Comparison of ENCODE assay signal across 18 mouse cellular contexts in genomic region chr8:107465332-107465990, GRCm38 (mm10). TPM values are rescaled to one million over a fixed set of nuclear protein-coding genes. Genes with fewer than 3 reads are reported as not detected.
A peak's percentile ranks its signal among the peaks of the same experiment; 100 is the strongest.
DNase-seq lines count a peak whose midpoint lies in the region; ATAC-seq and TF ChIP-seq lines count a peak whose summit lies in the region.
"Had no signal": no experiment of that assay in that cellular context is flagged by ENCODE, and none has a peak within 500 bp of the region (broad histone marks: within the 10 kb centered on the region; RNA-seq: fewer than 3 reads in every experiment).

No protein-coding gene starts in this region.

- H3K36me3 ChIP-seq in lung, embryonic 14.5 days (ENCODE audit: insufficient read depth) = peaks cover 15% of the 10 kb centered on the region; the same call in 1 of the 2 replicates
- peaks cover 87% of the 10 kb centered on the region for H3K36me3 ChIP-seq in embryonic facial prominence, embryonic 10.5 days (replicated peaks)
- peaks cover 35% of the 10 kb centered on the region for H3K36me3 ChIP-seq in embryonic facial prominence, embryonic 14.5 days (ENCODE audit: control insufficient read depth, insufficient read depth, low read length)
- H3K36me3 ChIP-seq in liver, embryonic 15.5 days (replicated peaks) = peaks cover 76% of the 10 kb centered on the region
- peaks cover 47% of the 10 kb centered on the region for H3K36me3 ChIP-seq in forebrain, embryonic 12.5 days (replicated peaks)

- H3K9me3 ChIP-seq in lung, embryonic 14.5 days (ENCODE audit: low read depth, low read length) = no peaks in the 10 kb centered on the region
- H3K9me3 ChIP-seq in embryonic facial prominence, embryonic 10.5 days = no peaks in the 10 kb centered on the region
- no peaks in the 10 kb centered on the region for H3K9me3 ChIP-seq in embryonic facial prominence, embryonic 14.5 days (ENCODE audit: control insufficient read depth, low read length)
- H3K9me3 ChIP-seq in liver, embryonic 15.5 days (replicated peaks) = no peaks in the 10 kb centered on the region
- H3K9me3 ChIP-seq in forebrain, embryonic 12.5 days = no peaks in the 10 kb centered on the region
- H3K9me3 ChIP-seq: forebrain, embryonic 13.5 days; neural tube, embryonic 13.5 days had no signal

- H3K9ac ChIP-seq in lung, embryonic 14.5 days = no peak overlapping the region
- no peak overlapping the region for H3K9ac ChIP-seq in embryonic facial prominence, embryonic 14.5 days (ENCODE audit: low read depth, low read length)
- no peak overlapping the region for H3K9ac ChIP-seq in liver, embryonic 15.5 days
- H3K9ac ChIP-seq in forebrain, embryonic 12.5 days = no peak overlapping the region
- H3K9ac ChIP-seq: forebrain, embryonic 13.5 days; hindbrain, embryonic 14.5 days; neural tube, embryonic 13.5 days had no signal

- no peak for TF ChIP-seq CTCF in lung, embryonic 14.5 days (IDR thresholded peaks at IDR 0.05; ENCODE audit: low read depth)

- H3K27ac ChIP-seq in lung, embryonic 14.5 days (ENCODE audit: low read depth) = peak overlapping the region; percentile 82
- peak overlapping the region; percentile 65 for H3K27ac ChIP-seq in embryonic facial prominence, embryonic 10.5 days (replicated peaks)
- peak overlapping the region; percentile 77 for H3K27ac ChIP-seq in embryonic facial prominence, embryonic 14.5 days (replicated peaks; ENCODE audit: low read depth, low read length)
- H3K27ac ChIP-seq in liver, embryonic 15.5 days (replicated peaks) = no peak overlapping the region
- no peak overlapping the region for H3K27ac ChIP-seq in forebrain, embryonic 12.5 days
- H3K27ac ChIP-seq: forebrain, embryonic 13.5 days; hindbrain, embryonic 14.5 days had no signal

- WGBS in lung, embryonic 14.5 days = 41% methylated on average over 3 of the region's 3 CpGs
- 54% methylated on average over 3 of the region's 3 CpGs for WGBS in embryonic facial prominence, embryonic 10.5 days
- 50% methylated on average over 3 of the region's 3 CpGs for WGBS in embryonic facial prominence, embryonic 14.5 days
- 54% methylated on average over 3 of the region's 3 CpGs for WGBS in liver, embryonic 15.5 days (ENCODE audit: insufficient replicate concordance)
- WGBS in forebrain, embryonic 12.5 days = 73% methylated on average over 3 of the region's 3 CpGs

- DNase-seq in lung, embryonic 14.5 days = no peak
- no peak for DNase-seq in lung, postnatal 4 days
- DNase-seq in embryonic facial prominence, embryonic 10.5 days (ENCODE audit: low spot score) = no peak
- DNase-seq in embryonic facial prominence, embryonic 14.5 days (ENCODE audit: low spot score) = peak; percentile 48
- no peak for DNase-seq in layer of hippocampus, postnatal 10 days (ENCODE audit: low spot score in 2 of 2)
- DNase-seq: adrenal gland, postnatal 10 days; cerebellum, adult 11-12 months; cerebellum, postnatal 36 days; gastrocnemius, postnatal 14 days; kidney, postnatal 10 days; lung, adult 18-20 months; right cerebral cortex, postnatal 25 days had no signal

- ATAC-seq in lung, embryonic 14.5 days (ENCODE audit: insufficient read depth) = 0 out of 2 replicates have a peak, but pooled peaks have one; percentile 9
- peak; percentile 34; the same call in 1 of the 2 replicates for ATAC-seq in embryonic facial prominence, embryonic 14.5 days (ENCODE audit: low read depth)
- peak; percentile 41; the same call in 1 of the 2 replicates for ATAC-seq in liver, embryonic 15.5 days (ENCODE audit: insufficient read depth)
- ATAC-seq in forebrain, embryonic 12.5 days (ENCODE audit: low FRiP score) = no peak
- ATAC-seq: forebrain, embryonic 13.5 days; intestine, embryonic 16.5 days had no signal

- H3K27me3 ChIP-seq in lung, embryonic 14.5 days (ENCODE audit: insufficient read depth, low read length) = no peaks in the 10 kb centered on the region
- H3K27me3 ChIP-seq in embryonic facial prominence, embryonic 10.5 days (replicated peaks; ENCODE audit: low read depth, poor library complexity, severe bottlenecking) = no peaks in the 10 kb centered on the region
- no peaks in the 10 kb centered on the region for H3K27me3 ChIP-seq in embryonic facial prominence, embryonic 14.5 days (replicated peaks; ENCODE audit: control insufficient read depth, insufficient read depth, low read length)
- H3K27me3 ChIP-seq in liver, embryonic 15.5 days = no peaks in the 10 kb centered on the region
- no peaks in the 10 kb centered on the region for H3K27me3 ChIP-seq in forebrain, embryonic 12.5 days
- H3K27me3 ChIP-seq: forebrain, embryonic 13.5 days; neural tube, embryonic 13.5 days had no signal

- H3K4me3 ChIP-seq in lung, embryonic 14.5 days (ENCODE audit: low read depth, low read length) = no peak overlapping the region
- H3K4me3 ChIP-seq in embryonic facial prominence, embryonic 10.5 days = no peak overlapping the region
- H3K4me3 ChIP-seq in embryonic facial prominence, embryonic 14.5 days (ENCODE audit: low read depth, low read length) = no peak overlapping the region
- H3K4me3 ChIP-seq in liver, embryonic 15.5 days (replicated peaks) = no peak overlapping the region
- H3K4me3 ChIP-seq in forebrain, embryonic 12.5 days (replicated peaks) = no peak overlapping the region
- H3K4me3 ChIP-seq: forebrain, embryonic 13.5 days; neural tube, embryonic 13.5 days had no signal

- no peak overlapping the region for H3K4me2 ChIP-seq in lung, embryonic 14.5 days
- no peak overlapping the region for H3K4me2 ChIP-seq in embryonic facial prominence, embryonic 14.5 days (ENCODE audit: low read depth, low read length)
- H3K4me2 ChIP-seq in liver, embryonic 15.5 days = no peak overlapping the region
- H3K4me2 ChIP-seq in forebrain, embryonic 12.5 days = no peak overlapping the region
- H3K4me2 ChIP-seq: forebrain, embryonic 13.5 days; hindbrain, embryonic 14.5 days; neural tube, embryonic 13.5 days had no signal

- 0 out of 2 replicates have a peak, but pooled peaks cover 3% of the 10 kb centered on the region for H3K4me1 ChIP-seq in lung, embryonic 14.5 days (ENCODE audit: insufficient read depth)
- peaks cover 32% of the 10 kb centered on the region for H3K4me1 ChIP-seq in embryonic facial prominence, embryonic 10.5 days
- peaks cover 4% of the 10 kb centered on the region; the same call in 1 of the 2 replicates for H3K4me1 ChIP-seq in embryonic facial prominence, embryonic 14.5 days (ENCODE audit: control insufficient read depth, insufficient read depth, low read length)
- peaks cover 12% of the 10 kb centered on the region; the same call in 1 of the 2 replicates for H3K4me1 ChIP-seq in liver, embryonic 15.5 days (replicated peaks)
- 0 out of 2 replicates have a peak, but pooled peaks cover 3% of the 10 kb centered on the region for H3K4me1 ChIP-seq in forebrain, embryonic 12.5 days
- H3K4me1 ChIP-seq: forebrain, embryonic 13.5 days had no signal

RNA-seq across cellular contexts. Expression of gene Wwp2, which starts 29.3 kb away (rescaled TPM):
- polyA plus RNA-seq in lung, embryonic 14.5 days (2014; fragmentation: Nextera tagmentation; extraction: Ambion mirVana) = 47.7 and 48.2 TPM in 2 replicates
- 62.2 and 67.5 TPM in 2 replicates for polyA plus RNA-seq in embryonic facial prominence, embryonic 10.5 days (2016; fragmentation: Nextera tagmentation; extraction: Ambion mirVana)
- 77.8 and 112 TPM in 2 replicates for polyA plus RNA-seq in embryonic facial prominence, embryonic 14.5 days (2014; fragmentation: Nextera tagmentation; extraction: Ambion mirVana)
- polyA plus RNA-seq in liver, embryonic 15.5 days (2015; fragmentation: Nextera tagmentation; extraction: Ambion mirVana) = 29.7 and 32.3 TPM in 2 replicates
- polyA plus RNA-seq in forebrain, embryonic 12.5 days (2016; fragmentation: Nextera tagmentation; extraction: Ambion mirVana) = 66.0 and 66.3 TPM in 2 replicates
- total RNA-seq in layer of hippocampus, postnatal 10 days (2021) = 10 to 100 TPM; 36.1 to 36.7 TPM

RNA-seq across cellular contexts. Expression of gene Nob1, which starts 40.6 kb away (rescaled TPM):
- polyA plus RNA-seq in lung, embryonic 14.5 days (2014; fragmentation: Nextera tagmentation; extraction: Ambion mirVana) = 73.9 and 82.0 TPM in 2 replicates
- 104 and 106 TPM in 2 replicates for polyA plus RNA-seq in embryonic facial prominence, embryonic 10.5 days (2016; fragmentation: Nextera tagmentation; extraction: Ambion mirVana)
- 42.7 and 42.8 TPM in 2 replicates for polyA plus RNA-seq in embryonic facial prominence, embryonic 14.5 days (2014; fragmentation: Nextera tagmentation; extraction: Ambion mirVana)
- 26.0 and 27.1 TPM in 2 replicates for polyA plus RNA-seq in liver, embryonic 15.5 days (2015; fragmentation: Nextera tagmentation; extraction: Ambion mirVana)
- 80.4 and 83.5 TPM in 2 replicates for polyA plus RNA-seq in forebrain, embryonic 12.5 days (2016; fragmentation: Nextera tagmentation; extraction: Ambion mirVana)
- 10 to 100 TPM; 36.3 to 36.9 TPM for total RNA-seq in layer of hippocampus, postnatal 10 days (2021)

Comparison
In these comparisons a context has a peak if more than half of its experiments do, and no peak if none do; other contexts are left out.
1. H3K27ac ChIP-seq: peak in lung, embryonic 14.5 days (single experiment), embryonic facial prominence, embryonic 10.5 days (single experiment) and embryonic facial prominence, embryonic 14.5 days (single experiment); none in liver, embryonic 15.5 days (single experiment) and forebrain, embryonic 12.5 days (single experiment).